Mouse (Mus musculus) granulocyte monocyte progenitor cell, adult 5-6 weeks (primary cell): ENCODE results near the gene Mlh3. TPM values are rescaled to one million over a fixed set of nuclear protein-coding genes. Genes with fewer than 3 reads are reported as not detected.

Experiments
- ATAC-seq: replicated peaks from 2 replicates; pipeline ENCODE4 v1.8.0; 2016; ENCODE audit warnings: mild to moderate bottlenecking, moderate TSS enrichment, inconsistent platforms; ENCODE audit not compliant: poor library complexity, severe bottlenecking
- total RNA-seq, 2 experiments: library from RNA; stranded (forward) in 1 of 2; stranded (reverse) in 1 of 2; fragments of 200-712, 200-1000 nt in 1 of 2; fragments of >200 nt in 1 of 2; fragmentation: Nextera tagmentation in 1 of 2; gene quantifications; 2 replicates each; pipeline ENCODE4 v1.2.3; 2014 to 2017

Gene Mlh3
- total RNA-seq, 2 experiments from 2014 or later = 7.7 to 11.1 TPM

GRCm38 (mm10) chr12:85237553-85237952, 32.8 kb downstream of the Mlh3 start:
- no peak for ATAC-seq

- ATAC-seq = no peak
Observed at GRCm38 (mm10) chr12:85233376-85234358, 36.7 kb downstream of the Mlh3 start.

DNA sequence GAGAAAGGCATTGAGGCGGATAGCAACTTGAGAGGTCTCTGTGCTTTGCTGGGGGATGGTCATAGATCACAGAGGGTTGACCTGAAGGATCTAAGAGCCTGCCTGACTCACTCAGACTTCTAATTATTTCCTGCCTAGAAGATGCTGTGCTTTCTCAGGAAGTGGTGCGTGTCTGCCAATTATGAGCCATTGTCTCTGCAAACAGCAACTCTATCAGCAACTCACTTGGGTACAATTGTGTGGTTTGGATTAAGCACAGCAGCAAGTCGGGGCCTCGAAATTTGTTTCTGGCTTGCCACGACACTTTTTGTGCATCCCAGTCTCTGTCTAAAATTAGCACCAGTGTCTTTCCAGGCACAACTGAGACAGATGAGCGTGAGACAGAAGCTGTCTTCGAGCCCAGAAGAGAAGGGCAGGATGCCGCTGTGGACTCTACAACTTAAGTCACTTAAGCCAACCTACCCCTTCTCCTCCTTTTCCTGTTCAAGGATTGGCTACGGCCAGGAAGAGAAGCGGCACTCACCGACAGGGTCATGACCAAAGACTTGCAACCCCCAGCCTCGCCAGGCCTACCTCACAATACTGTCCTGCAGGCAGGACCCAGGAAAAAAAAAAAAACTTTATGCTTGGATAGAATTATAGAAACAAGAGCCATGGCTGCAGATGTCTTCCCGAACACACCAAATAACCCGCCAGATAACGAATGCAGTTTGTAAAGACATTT, 42.4 kb downstream of the Mlh3 start:
- no peak for ATAC-seq

DNA sequence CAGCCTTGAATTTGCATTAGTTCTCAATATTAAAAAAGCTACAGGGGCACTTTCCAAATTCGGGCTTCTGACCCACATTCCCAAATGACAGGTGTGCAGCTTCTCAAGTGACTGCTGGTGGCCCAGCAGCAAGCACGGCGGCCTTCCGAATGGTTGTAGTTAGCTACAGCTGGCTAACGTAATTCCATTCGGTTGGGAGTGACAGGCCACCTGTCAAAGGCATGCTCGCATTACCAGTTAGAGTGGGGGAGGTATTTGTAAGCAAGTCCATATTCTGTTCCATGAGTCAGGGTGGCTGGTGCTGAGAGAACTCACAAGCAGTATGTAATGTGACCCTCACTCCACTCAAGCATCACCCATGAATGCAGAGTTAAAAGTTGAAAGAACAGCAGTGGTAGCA, 43.2 kb downstream of the Mlh3 start:
- ATAC-seq = no peak

DNA sequence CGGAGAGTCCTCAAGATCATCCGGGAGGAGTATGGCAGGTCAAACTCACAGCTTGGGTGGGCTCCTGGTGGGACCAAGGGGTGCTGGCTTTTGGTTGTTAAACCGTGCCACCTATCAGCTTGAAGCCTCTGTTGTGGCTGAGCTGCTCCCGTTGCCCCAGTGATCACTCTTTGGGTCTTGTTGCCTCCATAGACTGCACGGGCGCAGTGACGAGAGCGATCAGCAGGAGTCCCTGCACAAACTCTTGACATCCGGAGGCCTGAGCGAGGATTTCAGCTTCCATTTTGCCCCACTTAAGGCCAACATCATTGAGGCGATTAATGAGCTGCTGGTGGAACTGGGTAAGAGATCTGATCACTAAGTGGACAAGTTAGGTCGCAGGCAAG, 50.5 kb downstream of the Mlh3 start:
- peak; percentile 18 for ATAC-seq

DNA sequence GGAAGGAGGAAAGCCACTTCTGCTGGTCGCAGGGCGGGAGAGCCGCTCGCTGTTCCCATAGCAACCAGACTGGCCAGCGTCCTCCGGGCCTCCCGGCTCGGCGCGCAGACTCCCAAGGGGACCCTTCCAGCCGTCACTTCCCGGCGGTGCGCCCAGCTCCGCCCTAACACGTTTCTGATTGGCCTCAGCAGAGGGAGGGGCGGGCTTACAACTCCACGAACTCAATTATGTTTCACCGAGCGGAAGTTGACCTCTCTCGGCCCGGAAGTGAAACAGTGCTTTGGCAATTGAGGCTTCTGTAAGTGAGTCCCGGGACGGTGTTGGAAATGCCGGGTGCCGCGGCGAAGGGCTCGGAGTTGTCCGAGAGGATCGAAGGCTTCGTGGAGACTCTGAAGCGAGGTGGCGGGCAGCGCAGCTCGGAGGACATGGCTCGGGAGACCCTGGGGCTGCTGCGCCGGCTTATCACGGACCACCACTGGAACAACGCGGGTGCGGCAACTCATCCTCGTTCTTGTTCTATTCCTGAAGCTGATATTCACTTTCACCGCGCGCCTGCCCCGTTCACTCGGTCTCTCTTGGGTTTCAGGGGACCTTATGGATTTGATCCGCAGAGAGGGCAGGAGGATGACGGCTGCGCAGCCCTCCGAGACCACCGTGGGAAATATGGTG, 51.0 kb downstream of the Mlh3 start, which contains the start of gene Eif2b2:
Gene Eif2b2 (plus strand): TSS at position 246 of the 669 bp plus-strand sequence.
- ATAC-seq = peak; percentile 98

DNA sequence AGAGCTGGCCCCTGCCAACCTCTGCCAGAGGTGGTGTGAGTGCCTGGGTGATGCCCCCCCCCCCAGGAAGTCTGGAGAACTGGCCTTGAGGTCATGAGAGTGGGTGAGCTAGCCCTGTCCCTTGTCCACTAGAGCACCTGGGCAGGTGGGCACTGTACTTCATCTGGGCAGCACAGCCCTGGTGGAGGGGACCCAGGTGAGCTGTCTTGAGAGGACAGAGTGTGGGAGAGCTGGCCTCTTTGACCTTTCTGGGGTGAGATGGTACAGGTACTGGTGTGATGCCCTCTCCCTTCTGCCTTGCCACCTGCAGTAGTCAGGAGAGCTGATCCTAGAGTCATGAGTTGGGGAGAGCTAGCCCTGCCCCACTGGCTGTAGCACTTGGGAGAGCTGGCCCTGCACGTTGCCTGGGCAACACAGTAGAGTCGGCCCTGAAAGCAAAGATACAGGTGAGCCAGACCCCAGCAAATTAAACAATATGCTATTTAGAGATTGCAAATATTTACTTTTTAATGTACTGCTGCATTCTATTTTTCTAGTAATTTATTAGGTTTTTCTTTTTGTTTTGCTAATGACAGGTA, 52.6 kb downstream of the Mlh3 start:
- ATAC-seq = no peak

DNA sequence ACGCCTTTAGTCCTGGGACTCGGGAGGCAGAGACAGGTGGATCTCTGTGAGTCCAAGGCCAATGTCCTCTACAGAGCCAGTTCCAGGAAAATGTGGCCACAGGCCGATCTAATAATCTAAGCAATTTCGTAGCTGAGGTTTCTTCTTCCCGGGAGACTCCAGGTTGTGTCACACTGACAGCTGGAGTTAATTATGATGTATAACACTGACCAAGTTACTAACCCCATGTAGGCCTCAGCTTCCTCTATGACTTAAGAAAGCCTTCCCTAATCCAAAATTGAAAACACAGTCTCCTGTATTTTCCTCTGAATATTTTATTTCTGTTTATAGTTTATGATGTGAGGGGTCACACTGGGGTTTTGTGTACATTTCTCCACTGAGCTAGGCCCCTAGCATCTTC, 55.4 kb downstream of the Mlh3 start:
- no peak for ATAC-seq

DNA sequence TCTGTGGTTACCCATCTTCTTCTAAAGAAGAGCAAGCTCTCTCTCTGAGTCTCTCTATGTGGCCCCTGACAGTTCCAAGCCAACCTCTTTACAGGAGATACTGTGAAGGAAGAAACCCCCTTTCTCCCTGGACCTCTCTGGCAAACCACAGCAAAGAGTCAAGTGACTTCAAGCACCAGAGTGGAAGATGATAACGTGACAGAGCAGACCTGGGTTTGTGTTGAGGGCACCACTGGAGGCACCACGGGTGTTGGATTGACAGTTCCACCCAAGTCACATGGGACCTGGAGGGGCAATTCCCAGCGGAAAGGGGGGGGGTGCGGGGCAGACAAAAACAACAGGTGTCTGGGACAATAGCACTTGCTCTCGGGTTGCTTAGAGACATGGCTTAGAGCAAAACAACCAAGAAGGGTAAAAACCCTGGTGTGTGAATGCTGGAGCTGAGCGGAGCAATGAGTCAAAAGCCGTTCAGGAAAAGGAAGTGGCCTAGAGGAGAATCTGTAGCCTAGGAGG, 61.7 kb downstream of the Mlh3 start:
- ATAC-seq = no peak; the same call in 1 of the 2 replicates

DNA sequence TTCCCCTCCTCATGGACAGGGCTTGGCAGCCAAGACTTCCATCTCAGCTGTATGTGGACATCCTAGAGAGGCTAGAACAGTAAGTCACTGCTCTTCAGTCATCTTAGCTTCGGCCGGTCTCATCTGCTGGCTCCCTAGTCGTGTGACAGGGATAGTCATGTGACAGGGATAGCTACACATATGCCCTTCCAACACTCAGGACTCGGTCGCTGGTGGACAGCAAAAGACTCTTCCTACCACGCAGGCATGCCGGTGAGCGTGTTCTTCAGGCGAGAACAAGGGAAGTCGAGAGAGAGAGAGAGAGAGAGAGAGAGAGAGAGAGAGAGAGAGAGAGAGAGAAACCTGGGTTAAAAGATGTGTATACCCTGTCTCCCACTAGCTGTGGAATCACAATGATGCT, 65.0 kb downstream of the Mlh3 start:
- no peak for ATAC-seq

DNA sequence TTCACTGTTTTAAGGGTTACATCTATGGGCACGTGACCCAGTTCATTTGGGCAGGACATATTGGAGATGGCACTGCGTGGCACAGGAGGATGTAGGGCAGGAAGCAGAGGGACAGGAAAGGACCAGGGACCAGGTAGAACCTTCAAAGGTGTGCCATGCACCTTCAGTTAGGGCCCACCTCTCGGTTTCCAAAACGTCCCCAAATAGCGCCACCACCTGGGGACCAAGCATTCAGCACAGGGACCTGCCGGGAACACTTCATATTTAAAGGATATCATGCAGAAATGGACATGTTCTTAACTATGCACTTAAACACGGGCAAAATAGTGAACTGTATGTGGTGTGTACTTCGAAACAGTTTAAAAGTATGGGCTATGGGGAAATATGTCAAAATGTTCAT, 66.3 kb downstream of the Mlh3 start:
- no peak for ATAC-seq

DNA sequence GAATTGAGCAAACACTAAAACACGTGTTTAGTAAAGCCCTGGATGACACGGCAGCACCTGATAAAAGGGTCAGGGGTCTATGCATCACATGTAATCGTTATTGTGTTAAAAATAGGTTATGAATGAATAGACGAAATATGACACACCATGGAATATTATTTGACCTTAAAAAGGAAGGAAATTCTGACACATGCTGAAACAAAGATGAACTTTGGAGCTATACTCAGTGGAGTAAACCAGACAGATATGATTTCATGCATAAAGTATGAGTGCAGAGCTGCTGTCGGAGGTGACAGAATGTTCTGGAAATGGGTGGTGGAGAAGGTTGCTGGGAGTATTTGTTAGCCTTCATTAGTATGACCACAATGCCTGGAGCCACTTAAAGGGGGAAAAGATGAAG, 66.7 kb downstream of the Mlh3 start:
- ATAC-seq = no peak

DNA sequence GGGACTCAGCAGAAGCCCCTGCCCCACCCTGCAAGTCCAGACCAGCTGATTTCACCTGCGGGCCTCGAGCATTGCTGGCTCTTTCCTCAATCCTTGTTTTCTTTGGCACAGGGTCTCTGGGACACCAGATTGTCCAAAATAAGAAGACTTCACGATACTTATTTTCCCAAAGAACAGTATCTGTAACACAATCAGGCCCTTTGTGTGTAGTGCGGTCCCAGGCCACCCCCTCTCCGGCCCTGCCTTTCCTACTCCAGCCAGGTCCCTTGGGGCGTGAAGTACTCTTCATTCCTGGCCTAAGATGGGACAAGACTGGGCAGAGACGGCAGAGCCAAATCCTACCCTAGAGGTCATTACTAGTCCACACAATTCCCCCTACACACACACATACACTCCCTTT, 68.2 kb downstream of the Mlh3 start:
- ATAC-seq = no peak

- no peak for ATAC-seq
Observed at GRCm38 (mm10) chr12:85201830-85202147, 68.6 kb downstream of the Mlh3 start.

DNA sequence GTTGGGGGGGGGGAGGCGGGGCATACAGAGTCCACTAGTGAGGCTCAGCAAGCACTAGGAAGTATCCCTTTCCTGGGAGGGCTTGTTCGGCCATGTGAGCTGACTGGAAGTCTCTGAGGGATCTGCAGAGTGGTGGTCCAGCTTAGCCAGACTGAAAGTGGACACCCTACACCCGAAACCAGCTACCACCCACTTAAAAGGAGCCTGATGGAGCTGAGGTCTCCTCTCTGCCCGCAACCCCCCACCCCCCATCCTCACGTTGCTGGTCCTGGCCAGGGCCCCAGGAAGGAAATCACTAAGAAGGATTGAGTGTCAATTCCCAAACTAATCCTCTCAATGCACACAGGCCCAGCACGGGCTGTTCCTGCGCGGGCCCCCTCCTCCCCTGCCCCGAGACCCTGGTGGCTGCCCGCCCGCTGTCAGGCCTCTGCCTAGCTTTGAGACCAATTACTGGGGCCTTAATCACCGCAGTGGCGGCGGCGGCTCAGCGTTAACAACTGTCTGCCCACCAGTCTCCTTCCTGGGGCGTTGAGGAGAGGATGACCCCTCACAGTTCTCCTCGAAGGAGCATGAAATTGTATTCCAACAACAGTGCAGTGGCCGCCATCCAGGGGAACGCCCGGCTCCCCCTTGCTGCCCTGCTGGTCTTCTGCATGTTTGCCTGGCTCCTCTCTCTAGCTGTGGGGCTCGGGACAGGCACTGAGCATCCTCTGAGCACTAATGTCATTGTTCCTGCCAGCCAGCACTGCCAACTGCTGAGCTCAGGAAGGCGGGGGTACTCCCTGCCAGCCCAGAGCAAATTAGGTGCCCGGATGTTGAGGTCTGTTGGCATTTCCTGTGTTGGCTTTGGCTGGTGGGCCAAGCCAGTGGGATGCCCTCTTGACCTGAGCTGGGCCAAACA, 69.2 kb downstream of the Mlh3 start:
- peak; percentile 41 for ATAC-seq

- no peak for ATAC-seq
Observed at GRCm38 (mm10) chr12:85199954-85200353, 70.4 kb downstream of the Mlh3 start.

GRCm38 (mm10) chr12:85197936-85198335, 72.5 kb downstream of the Mlh3 start:
- no peak for ATAC-seq

DNA sequence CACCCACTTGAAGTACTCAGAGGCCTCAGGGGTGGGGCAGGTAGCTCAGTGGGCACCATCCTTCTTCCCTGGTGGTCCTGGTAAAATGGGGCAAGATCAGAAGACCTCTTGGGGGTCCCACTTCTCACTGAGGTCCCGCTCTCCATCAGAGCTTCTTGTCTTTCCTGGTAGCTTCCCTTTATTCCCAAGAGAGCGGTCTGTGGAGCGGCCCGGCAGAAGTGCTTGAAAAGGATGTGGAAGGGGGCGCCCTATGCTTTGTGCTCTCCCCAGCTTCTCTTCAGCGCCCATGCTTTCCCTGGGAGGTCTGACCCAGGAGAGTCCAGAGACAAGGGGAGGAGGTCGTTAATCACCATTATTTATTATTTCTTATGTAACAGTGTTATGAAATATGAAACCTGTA, 73.0 kb downstream of the Mlh3 start:
- no peak for ATAC-seq

DNA sequence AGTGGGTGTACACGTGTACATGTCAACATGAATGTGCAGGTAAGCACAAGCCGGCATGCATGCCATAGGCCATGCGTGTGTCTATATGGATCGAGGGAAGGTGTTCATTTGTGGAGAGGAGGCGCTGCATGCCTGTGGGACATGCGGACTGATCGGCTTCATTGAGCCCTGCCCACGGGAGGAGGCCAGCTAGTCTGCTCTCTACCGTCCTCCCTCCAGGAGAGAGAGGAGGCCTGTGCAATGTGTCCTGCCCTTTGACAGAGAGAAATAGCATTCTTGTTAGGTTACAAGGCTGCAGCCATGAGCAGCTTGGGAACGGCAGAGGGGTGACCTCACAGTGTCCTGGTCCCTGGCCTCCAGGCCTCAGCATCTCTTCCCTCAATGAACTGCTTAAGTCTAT, 74.2 kb downstream of the Mlh3 start:
- ATAC-seq = no peak
